Mouse (Mus musculus) embryonic fibroblast, embryonic 13.5 days (primary cell): Measurements from ENCODE around the gene Thsd4. TPM values are rescaled to one million over a fixed set of nuclear protein-coding genes. Genes with fewer than 3 reads are reported as not detected.

Experiments used
- H3K27ac ChIP-seq: 2 replicates; pipeline ENCODE4 v1.5.1; 2012; ENCODE audit warnings: low read length, control low read depth, inconsistent platforms; ENCODE audit not compliant: insufficient read depth
- H3K4me1 ChIP-seq: 2 replicates; pipeline ENCODE4 v1.6.1; 2011; ENCODE audit warnings: low read length; ENCODE audit not compliant: control insufficient read depth, insufficient read depth
- H3K4me3 ChIP-seq: 2 replicates; pipeline ENCODE4 v1.5.1; 2011; ENCODE audit warnings: mild to moderate bottlenecking, control low read depth, low read length; ENCODE audit not compliant: insufficient read depth
- CTCF ChIP-seq: IDR thresholded peaks from 2 replicates; pipeline ENCODE4 v1.5.1; 2011; ENCODE audit warnings: mild to moderate bottlenecking, control low read depth, low read length, moderate library complexity, borderline replicate concordance; ENCODE audit not compliant: insufficient read depth
- POLR2A ChIP-seq: IDR thresholded peaks from 2 replicates; pipeline ENCODE4 v1.6.1; 2011; ENCODE audit warnings: low read depth, mild to moderate bottlenecking, control low read depth, low read length, moderate library complexity
- polyA plus RNA-seq: library from polyadenylated mRNA; stranded (reverse); fragments of >200 nt; gene quantifications from 2 replicates; pipeline ENCODE4 v1.2.4, GENCODE M21; 2011; ENCODE audit warnings: low read depth; ENCODE audit not compliant: missing spikeins, insufficient read length

Thsd4 gene
- polyA plus RNA-seq, 1 experiment: 7.0 TPM

DNA sequence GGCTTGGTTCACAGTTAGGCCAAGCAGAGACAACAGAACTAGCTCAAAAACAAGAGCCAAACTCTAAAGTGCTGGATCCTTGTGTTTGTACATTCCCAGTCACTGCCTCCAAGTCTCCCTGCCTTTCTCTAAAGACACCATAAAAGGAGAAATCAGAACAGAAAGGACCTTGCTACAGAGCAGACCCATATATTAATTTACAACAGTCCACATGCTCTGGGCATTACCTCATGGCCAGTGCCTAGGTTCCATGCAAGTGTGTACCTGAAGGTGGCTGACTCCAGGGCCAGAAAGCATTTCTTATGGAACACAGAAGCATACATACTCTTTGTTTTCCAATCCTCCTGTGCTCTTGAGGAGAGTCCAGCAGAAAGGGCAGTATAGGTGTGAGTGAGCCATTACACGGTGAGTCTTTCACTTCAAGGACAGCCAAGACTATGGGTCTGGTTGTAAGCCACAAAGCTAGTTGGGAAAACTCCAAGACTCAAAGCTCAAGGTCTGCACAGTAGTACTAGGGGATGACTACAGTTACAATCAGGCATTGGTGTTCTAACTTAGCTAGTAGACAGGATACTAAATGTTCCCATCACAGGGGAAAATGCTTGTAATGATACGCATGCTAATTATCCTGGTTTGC, 216.5 kb downstream of the Thsd4 start:
- H3K4me1 ChIP-seq: peaks cover 5% of the 10 kb centered on the region
- no peak overlapping the region for H3K27ac ChIP-seq
- TF ChIP-seq CTCF (no peak), POLR2A (no peak)
- no peak overlapping the region for H3K4me3 ChIP-seq

DNA sequence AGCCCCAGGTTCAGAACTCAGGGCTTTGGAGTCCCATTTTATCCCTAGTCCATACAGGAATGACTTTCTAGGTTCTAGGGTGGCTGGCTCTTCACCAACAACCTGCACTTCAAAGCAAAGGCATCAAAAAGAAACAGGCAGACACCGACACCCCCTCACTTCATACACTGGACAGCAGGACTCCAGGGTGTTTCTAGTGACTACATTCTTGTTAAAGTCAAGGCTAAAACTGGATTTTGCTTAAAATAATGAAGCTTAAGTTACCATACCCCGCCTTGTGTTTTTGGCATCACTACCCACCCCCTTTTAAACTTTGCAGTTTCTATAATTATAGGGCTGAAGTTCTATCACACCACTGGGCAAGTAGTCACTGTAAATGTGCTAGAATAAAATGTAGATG, 225.6 kb downstream of the Thsd4 start:
- no peaks in the 10 kb centered on the region for H3K4me1 ChIP-seq
- H3K4me3 ChIP-seq: no peak overlapping the region
- H3K27ac ChIP-seq: no peak overlapping the region
- TF ChIP-seq POLR2A (no peak), CTCF (no peak)

DNA sequence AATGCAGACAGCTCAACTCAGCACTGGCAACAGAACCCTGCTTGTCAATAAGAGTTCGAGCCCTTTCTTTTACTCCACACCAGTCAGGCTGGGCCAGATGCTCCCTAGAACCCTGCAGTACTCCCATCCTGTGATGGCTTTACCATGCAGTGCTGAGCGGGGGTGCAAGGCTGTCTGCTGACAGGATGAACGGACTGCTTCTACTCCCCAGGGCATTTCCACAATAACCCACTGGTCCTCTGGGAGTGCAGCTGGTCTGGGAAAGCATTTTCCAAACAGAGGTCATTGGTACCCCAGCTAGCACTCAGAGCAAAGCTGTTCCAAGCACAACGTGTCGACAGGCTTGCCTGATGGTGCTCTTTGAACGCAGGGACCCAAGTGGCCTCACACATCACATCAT, 226.6 kb downstream of the Thsd4 start:
- TF ChIP-seq POLR2A: no peak
- TF ChIP-seq CTCF: no peak
- Histone ChIP-seq H3K4me3 (no peak overlapping the region), H3K27ac (no peak overlapping the region), H3K4me1 (no peaks in the 10 kb centered on the region)

DNA sequence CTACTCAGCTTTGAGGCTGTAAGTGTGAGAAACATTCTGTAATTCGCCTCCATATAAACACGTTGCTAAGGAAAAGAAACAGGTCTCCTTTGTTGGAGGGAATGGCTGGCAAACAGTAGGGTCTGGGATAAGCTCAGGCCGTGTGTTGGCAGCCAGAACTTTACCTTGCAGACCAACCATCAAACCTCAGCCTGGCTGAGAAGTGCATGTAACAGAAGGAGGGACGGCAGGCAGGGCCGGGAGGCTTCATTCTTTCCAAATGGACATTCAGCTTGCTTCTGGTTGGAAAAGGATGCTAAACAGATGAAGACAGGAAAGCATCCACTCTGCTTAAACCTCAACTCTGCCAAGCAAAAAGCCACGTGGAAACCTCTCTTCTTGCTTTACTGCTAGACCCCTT, 228.7 kb downstream of the Thsd4 start:
- Histone ChIP-seq H3K4me1 (no peaks in the 10 kb centered on the region), H3K4me3 (no peak overlapping the region), H3K27ac (no peak overlapping the region)
- TF ChIP-seq POLR2A (no peak), CTCF (no peak)

DNA sequence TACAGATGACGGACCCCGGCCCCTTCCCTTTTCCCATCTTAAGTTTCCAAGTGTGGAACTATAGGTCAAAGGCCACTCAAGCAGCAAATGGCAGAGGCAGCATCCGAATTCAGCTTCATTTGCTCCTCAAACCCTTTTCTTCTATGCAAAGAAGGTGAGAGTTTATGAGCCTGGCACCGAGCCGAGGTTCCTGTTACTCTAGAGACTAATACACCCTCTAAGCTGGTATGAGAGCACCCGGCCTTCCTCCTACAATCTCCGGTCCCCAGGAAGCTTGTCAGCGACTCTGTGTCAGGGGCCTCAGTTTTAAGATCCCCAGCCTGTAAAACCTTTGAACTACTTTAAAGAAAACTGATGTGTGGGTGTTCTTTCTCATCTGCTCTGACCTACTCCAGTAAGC, 231.1 kb downstream of the Thsd4 start:
- H3K4me3 ChIP-seq: no peak overlapping the region

DNA sequence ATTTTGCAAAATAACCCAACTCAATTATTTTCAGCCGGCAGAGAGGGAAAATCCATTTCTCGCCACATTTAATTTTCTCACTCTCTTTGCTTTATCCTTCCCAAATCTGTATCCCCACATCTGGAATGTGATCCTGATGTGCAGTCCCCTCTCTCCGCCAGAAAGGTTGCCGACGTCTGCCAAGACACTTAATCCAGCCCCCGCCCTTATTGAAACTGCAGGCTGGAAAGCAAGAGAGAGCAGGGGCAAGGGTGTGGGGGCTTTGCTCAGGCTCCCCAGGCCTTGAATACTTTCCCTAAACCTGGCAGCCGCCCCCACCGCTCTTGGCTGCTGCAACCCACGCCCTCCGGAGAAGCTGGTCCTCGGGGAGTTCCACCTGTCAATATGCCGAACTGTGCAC, 233.1 kb downstream of the Thsd4 start:
- Histone ChIP-seq H3K4me1 (no peaks in the 10 kb centered on the region), H3K27ac (no peak overlapping the region), H3K4me3 (no peak overlapping the region)
- TF ChIP-seq POLR2A (no peak), CTCF (no peak)

More for the DNA sequence above, 231.1 kb downstream of the Thsd4 start:
- TF ChIP-seq POLR2A: no peak
- no peak for TF ChIP-seq CTCF
- Histone ChIP-seq H3K4me1 (no peaks in the 10 kb centered on the region), H3K27ac (no peak overlapping the region)

DNA sequence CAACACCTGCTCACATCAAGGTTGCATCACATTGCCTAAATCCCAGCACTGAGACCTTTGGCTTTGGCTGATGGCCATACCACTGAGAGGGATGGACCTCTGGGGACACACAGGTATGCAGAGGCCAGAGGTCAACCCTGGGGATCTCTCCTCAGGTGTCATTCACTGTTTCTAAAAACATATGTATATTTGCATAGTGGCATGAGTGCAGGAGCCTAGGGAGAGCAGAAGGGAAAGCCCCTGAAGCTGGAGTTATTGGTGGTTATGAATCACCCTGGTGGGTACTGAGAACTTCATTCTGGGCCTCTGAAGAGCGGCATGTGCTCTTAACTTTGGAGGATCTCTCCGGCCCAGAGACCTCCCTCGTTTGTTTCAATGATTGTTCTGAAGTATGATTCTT, 235.5 kb downstream of the Thsd4 start:
- TF ChIP-seq POLR2A: no peak
- TF ChIP-seq CTCF: no peak
- Histone ChIP-seq H3K4me3 (no peak overlapping the region), H3K27ac (no peak overlapping the region), H3K4me1 (no peaks in the 10 kb centered on the region)

DNA sequence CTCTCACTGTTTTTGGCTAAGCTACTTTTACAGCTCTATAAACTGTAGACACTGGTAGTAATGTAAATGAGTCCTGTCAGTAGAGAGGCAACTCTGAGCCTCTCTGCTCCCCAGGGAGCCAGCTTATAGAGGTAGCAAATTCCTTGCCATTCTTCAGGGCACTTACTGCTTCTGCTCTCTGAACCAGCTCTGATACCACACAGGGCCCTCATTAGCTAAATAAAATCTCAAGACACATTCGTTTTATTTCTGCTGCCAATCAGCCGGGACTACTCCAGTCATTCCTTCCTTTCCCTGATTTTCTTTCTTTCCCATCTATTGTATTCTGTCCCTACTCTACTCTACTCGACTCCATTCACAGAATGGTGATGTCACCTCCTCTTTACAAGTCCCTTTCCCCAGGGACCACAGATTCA, 236.8 kb downstream of the Thsd4 start:
- H3K4me1 ChIP-seq: no peaks in the 10 kb centered on the region
- H3K4me3 ChIP-seq: no peak overlapping the region
- no peak overlapping the region for H3K27ac ChIP-seq
- TF ChIP-seq CTCF (no peak), POLR2A (no peak)

DNA sequence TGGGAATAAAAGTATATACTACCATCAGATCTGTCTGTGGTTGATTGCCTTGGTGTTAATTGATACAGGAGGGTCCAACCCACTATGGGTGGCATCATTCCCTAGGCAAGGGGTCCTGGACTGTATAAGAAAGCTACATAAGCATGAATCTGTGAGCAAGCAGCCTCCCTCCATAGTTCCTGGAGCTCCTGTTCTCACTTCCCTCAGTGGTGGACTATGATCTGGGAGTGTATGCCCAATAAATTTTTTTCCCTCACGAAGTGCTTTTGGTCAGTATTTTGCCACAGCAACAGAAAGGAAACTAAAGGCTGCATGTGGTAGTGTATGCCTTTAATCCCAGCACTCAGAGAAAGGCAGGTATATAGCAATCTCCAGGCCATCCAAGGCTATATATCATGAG, 237.5 kb downstream of the Thsd4 start:
- Histone ChIP-seq H3K4me1 (no peaks in the 10 kb centered on the region), H3K4me3 (no peak overlapping the region), H3K27ac (no peak overlapping the region)
- TF ChIP-seq CTCF (no peak), POLR2A (no peak)

DNA sequence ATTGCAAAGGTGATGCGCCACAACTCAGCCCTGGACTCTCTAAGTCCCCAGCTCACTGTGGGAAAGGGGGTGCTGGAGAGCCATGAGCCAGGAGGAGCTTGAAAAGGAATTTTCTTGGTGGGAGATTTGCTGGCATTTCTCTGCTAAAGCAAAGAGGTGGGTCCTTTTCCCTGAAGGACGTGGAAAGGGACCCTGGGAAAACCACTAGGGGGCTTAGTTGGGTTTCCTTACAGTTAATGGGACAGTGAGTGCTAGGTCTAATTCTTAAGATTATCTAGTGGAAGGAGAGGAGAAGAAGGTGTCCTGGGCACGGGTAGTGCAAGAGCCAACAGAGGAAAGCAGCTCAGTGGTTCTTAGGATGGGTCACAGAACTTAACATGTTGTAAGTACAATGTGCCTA, 238.3 kb downstream of the Thsd4 start:
- TF ChIP-seq CTCF: no peak
- no peak for TF ChIP-seq POLR2A
- Histone ChIP-seq H3K27ac (no peak overlapping the region), H3K4me1 (no peaks in the 10 kb centered on the region), H3K4me3 (no peak overlapping the region)

DNA sequence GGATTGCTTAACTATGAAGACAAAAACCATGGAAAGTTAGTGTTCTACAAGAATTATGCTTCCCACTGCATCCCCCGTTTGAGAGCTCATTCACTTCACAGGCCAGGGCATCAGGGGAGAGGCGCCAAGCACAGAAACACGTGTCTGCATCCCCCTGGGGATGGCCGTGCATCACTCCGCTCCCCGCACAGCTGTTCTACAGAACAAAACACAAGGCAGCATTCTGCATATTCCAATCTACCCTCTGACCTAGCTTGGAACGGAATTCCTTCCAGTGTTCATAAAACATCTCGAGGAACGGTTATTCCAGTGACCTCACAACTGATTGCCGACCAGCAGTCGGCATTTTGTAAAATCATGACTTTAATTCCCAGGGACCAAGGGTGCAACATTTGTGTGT, 240.6 kb downstream of the Thsd4 start:
- Histone ChIP-seq H3K4me1 (no peaks in the 10 kb centered on the region), H3K27ac (no peak overlapping the region), H3K4me3 (no peak overlapping the region)
- TF ChIP-seq POLR2A (no peak), CTCF (no peak)
